Mouse (Mus musculus): Measurements from ENCODE around the gene Fkbp14. TPM values are rescaled to one million over a fixed set of nuclear protein-coding genes. Genes with fewer than 3 reads are reported as not detected.

Gene Fkbp14
- polyA plus RNA-seq, 1 experiment from 2014 or later, result 27.2 TPM

GRCm38 (mm10) chr6:54602891-54603290, 5.8 kb upstream of the Fkbp14 start:
- no peaks in the 10 kb centered on the region for H3K27me3 ChIP-seq (replicated peaks)
- H3K9ac ChIP-seq, result no peak overlapping the region
- 0 out of 2 replicates have a peak, but pooled peaks cover 2% of the 10 kb centered on the region for H3K36me3 ChIP-seq
- no peak overlapping the region for H3K4me2 ChIP-seq
- no peak overlapping the region for H3K27ac ChIP-seq (ENCODE audit: poor library complexity, severe bottlenecking)
- ATAC-seq (ENCODE audit: insufficient number of reproducible peaks, low FRiP score), result no peak
- H3K9me3 ChIP-seq (replicated peaks), result no peaks in the 10 kb centered on the region; the same call in 1 of the 2 replicates
- 0 out of 2 replicates have a peak, but pooled peaks cover 5% of the 10 kb centered on the region for H3K4me1 ChIP-seq (replicated peaks)
- WGBS, result 82% methylated on average over 2 of the region's 2 CpGs
- H3K4me3 ChIP-seq, result no peak overlapping the region

DNA sequence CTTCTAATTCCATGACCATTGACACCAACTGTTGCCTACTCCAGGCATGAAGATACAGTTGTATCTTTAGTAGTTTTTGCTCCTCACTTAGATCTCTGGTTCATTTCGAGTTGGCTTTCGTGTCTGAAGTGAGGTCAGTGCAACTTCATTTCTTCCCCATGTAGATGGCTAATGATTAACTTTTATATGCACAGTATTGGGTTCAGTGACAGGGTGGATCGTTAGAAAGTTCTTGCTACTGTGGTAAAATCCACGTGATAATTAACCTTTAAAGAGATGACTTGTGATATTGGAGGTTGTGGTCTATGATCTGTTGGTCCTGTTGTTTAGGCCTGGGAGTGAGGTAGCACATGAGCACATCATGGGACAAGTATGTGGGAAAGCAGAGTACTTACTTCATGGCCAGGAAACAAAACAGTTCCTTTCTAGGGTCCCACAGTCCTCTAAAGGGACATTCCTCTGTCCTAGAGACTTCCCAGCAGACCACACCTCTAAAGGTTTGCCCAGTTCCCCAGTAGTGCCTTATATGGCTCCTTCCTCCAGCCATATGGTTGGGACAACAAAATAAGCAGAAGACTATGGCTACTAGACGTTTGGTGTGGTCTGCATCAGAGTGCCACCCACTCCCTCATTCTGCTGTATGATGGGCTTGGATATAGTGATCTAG, 3.7 kb upstream of the Fkbp14 start:
- Histone ChIP-seq H3K27me3 (replicated peaks) (no peaks in the 10 kb centered on the region), H3K36me3 (0 out of 2 replicates have a peak, but pooled peaks cover 2% of the 10 kb centered on the region), H3K4me1 (replicated peaks) (peaks cover 20% of the 10 kb centered on the region), H3K4me3 (no peak overlapping the region), H3K4me2 (no peak overlapping the region), H3K9ac (no peak overlapping the region), H3K27ac (ENCODE audit: poor library complexity, severe bottlenecking) (no peak overlapping the region), H3K9me3 (replicated peaks) (no peaks in the 10 kb centered on the region; the same call in 1 of the 2 replicates)
- no peak for ATAC-seq (ENCODE audit: insufficient number of reproducible peaks, low FRiP score)
- 77% methylated on average over 5 of the region's 5 CpGs for WGBS

- H3K4me1 ChIP-seq (replicated peaks), result peaks cover 24% of the 10 kb centered on the region
- H3K9me3 ChIP-seq (replicated peaks), result no peaks in the 10 kb centered on the region
- WGBS, result 89% methylated on average over 3 of the region's 3 CpGs
- no peak overlapping the region for H3K9ac ChIP-seq
- H3K4me3 ChIP-seq, result no peak overlapping the region
- H3K27ac ChIP-seq (ENCODE audit: poor library complexity, severe bottlenecking), result no peak overlapping the region
- H3K4me2 ChIP-seq, result no peak overlapping the region
- no peak for ATAC-seq (ENCODE audit: insufficient number of reproducible peaks, low FRiP score)
- H3K36me3 ChIP-seq, result no peaks in the 10 kb centered on the region
- H3K27me3 ChIP-seq (replicated peaks), result no peaks in the 10 kb centered on the region
These were observed 603 bp upstream of the Fkbp14 start for GRCm38 (mm10) chr6:54597711-54598110.

GRCm38 (mm10) chr6:54595330-54595878, 1.7 kb downstream of the Fkbp14 start:
- WGBS, result 3% methylated on average over 47 of the region's 48 CpGs
- Histone ChIP-seq H3K4me3 (peak overlapping the region; percentile 83), H3K27ac (ENCODE audit: poor library complexity, severe bottlenecking) (peak overlapping the region; percentile 66), H3K27me3 (replicated peaks) (no peaks in the 10 kb centered on the region), H3K4me2 (peak overlapping the region; percentile 74), H3K9ac (peak overlapping the region; percentile 89), H3K36me3 (no peaks in the 10 kb centered on the region), H3K4me1 (replicated peaks) (peaks cover 32% of the 10 kb centered on the region), H3K9me3 (replicated peaks) (no peaks in the 10 kb centered on the region)
- peak; percentile 29; the same call in 1 of the 2 replicates for ATAC-seq (ENCODE audit: insufficient number of reproducible peaks, low FRiP score)

GRCm38 (mm10) chr6:54594469-54595329, 2.4 kb downstream of the Fkbp14 start, which contains the start of gene Plekha8:
Gene Plekha8 (plus strand): TSS chr6:54595111.
- Histone ChIP-seq H3K4me3 (peak within 1 kb of the TSS; percentile 83), H3K4me2 (peak within 1 kb of the TSS; percentile 74), H3K9ac (peak within 1 kb of the TSS; percentile 89), H3K27ac (ENCODE audit: poor library complexity, severe bottlenecking) (peak within 1 kb of the TSS; percentile 66), H3K4me1 (replicated peaks) (peaks cover 32% of the 10 kb centered on the region), H3K9me3 (replicated peaks) (no peaks in the 10 kb centered on the region), H3K36me3 (no peaks in the 10 kb centered on the region), H3K27me3 (replicated peaks) (no peaks in the 10 kb centered on the region)
- ATAC-seq (ENCODE audit: insufficient number of reproducible peaks, low FRiP score), result peak; percentile 93
- WGBS, result under 1% methylated on average over 46 of the region's 49 CpGs

- no peaks in the 10 kb centered on the region for H3K36me3 ChIP-seq
- peak overlapping the region; percentile 61 for H3K4me3 ChIP-seq
- WGBS, result 49% methylated on average over 8 of the region's 8 CpGs
- 0 out of 2 replicates have a peak overlapping the region, but pooled peaks have one; percentile 20 for H3K27ac ChIP-seq (ENCODE audit: poor library complexity, severe bottlenecking)
- H3K27me3 ChIP-seq (replicated peaks), result no peaks in the 10 kb centered on the region
- peaks cover 32% of the 10 kb centered on the region for H3K4me1 ChIP-seq (replicated peaks)
- H3K9me3 ChIP-seq (replicated peaks), result no peaks in the 10 kb centered on the region
- no peak for ATAC-seq (ENCODE audit: insufficient number of reproducible peaks, low FRiP score)
- no peak overlapping the region for H3K9ac ChIP-seq
- peak overlapping the region; percentile 66 for H3K4me2 ChIP-seq
These were observed 3.2 kb downstream of the Fkbp14 start for GRCm38 (mm10) chr6:54593766-54594468.

DNA sequence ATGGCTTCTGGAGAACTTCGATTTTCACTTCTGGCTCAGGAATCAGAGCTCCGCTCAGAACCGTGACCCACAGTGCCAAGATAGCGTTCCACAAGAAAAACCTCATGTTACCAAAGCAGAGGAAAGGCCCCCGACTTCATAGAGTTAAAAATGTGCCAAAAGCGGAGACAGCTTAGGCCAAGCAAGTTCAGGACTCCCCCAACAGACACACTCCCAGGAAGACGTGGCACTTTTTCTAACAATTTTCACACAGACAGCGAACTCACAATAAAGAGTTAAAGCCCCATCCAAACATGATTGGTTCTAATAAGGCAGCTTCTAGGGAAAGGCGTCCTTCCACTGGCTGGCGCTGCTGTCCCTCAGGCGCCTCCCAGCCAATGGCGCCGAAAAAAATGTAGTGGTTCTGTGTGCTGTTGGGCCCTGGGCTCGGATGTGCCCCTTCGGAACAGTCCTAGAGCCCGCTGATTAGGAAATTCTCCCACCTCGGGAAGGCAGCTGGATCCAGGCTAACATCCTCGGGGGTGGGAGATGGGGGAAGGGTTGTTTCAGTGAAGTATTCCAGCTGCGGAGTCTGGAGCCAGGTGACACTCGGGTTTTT, 4.1 kb downstream of the Fkbp14 start:
- peak overlapping the region; percentile 78 for H3K9ac ChIP-seq
- WGBS, result under 1% methylated on average over 20 of the region's 20 CpGs
- no peaks in the 10 kb centered on the region for H3K27me3 ChIP-seq (replicated peaks)
- H3K9me3 ChIP-seq (replicated peaks), result no peaks in the 10 kb centered on the region
- peak overlapping the region; percentile 66 for H3K4me2 ChIP-seq
- ATAC-seq (ENCODE audit: insufficient number of reproducible peaks, low FRiP score), result peak; percentile 82
- H3K4me1 ChIP-seq (replicated peaks), result peaks cover 32% of the 10 kb centered on the region
- no peaks in the 10 kb centered on the region for H3K36me3 ChIP-seq
- peak overlapping the region; percentile 20; the same call in 1 of the 2 replicates for H3K27ac ChIP-seq (ENCODE audit: poor library complexity, severe bottlenecking)
- H3K4me3 ChIP-seq, result peak overlapping the region; percentile 61

DNA sequence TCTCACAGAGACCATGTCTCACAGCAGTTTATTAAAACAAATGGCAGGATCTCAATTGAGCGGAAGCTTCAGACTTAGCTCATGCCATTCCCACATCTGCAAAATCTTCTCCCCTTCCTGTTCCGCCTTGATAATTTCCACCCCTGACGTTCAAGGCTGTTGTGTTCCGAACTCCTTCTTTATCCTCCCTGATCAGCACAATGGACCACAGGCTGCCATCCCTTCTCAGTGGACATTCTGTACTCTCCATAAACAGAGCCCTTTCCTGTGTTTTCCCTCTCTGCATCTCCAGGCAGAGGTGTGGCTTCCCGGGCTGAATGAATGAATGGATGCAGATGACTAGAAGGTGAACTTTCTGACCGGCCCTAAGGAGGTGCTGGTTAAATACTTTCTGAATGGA, 5.3 kb downstream of the Fkbp14 start:
- no peaks in the 10 kb centered on the region for H3K27me3 ChIP-seq (replicated peaks)
- peak overlapping the region; percentile 64 for H3K4me2 ChIP-seq
- H3K4me3 ChIP-seq, result peak overlapping the region; percentile 35
- peaks cover 27% of the 10 kb centered on the region for H3K4me1 ChIP-seq (replicated peaks)
- H3K9me3 ChIP-seq (replicated peaks), result no peaks in the 10 kb centered on the region
- H3K9ac ChIP-seq, result peak overlapping the region; percentile 55; the same call in 1 of the 2 replicates
- no peak overlapping the region for H3K27ac ChIP-seq (ENCODE audit: poor library complexity, severe bottlenecking)
- no peak for ATAC-seq (ENCODE audit: insufficient number of reproducible peaks, low FRiP score)
- H3K36me3 ChIP-seq, result no peaks in the 10 kb centered on the region
- 38% methylated on average over 6 of the region's 6 CpGs for WGBS

DNA sequence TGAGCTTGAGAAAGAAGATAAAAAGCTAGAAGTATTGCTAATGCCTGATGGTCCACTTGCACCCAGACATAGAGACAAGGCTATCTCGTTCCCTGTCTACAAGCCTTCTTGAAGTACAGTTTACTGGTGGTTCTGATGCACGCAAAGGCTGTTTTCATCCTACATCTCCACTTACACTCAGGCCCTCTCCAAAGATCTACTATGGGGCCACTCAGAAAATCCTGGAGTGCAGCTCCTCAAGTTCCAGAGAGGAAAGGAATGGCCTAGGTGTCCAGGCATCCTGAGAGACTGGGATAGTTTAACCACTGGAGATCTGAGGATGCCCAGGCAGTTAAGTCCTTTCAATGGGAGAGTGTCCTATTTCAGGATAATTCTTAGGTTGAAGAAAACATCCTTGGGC, 6.4 kb downstream of the Fkbp14 start:
- Histone ChIP-seq H3K9ac (no peak overlapping the region), H3K27me3 (replicated peaks) (no peaks in the 10 kb centered on the region), H3K27ac (ENCODE audit: poor library complexity, severe bottlenecking) (no peak overlapping the region), H3K9me3 (replicated peaks) (no peaks in the 10 kb centered on the region), H3K4me1 (replicated peaks) (peaks cover 17% of the 10 kb centered on the region), H3K4me3 (no peak overlapping the region), H3K4me2 (no peak overlapping the region), H3K36me3 (no peaks in the 10 kb centered on the region)
- no peak for ATAC-seq (ENCODE audit: insufficient number of reproducible peaks, low FRiP score)
- WGBS, result 84% methylated on average over 2 of the region's 2 CpGs

DNA sequence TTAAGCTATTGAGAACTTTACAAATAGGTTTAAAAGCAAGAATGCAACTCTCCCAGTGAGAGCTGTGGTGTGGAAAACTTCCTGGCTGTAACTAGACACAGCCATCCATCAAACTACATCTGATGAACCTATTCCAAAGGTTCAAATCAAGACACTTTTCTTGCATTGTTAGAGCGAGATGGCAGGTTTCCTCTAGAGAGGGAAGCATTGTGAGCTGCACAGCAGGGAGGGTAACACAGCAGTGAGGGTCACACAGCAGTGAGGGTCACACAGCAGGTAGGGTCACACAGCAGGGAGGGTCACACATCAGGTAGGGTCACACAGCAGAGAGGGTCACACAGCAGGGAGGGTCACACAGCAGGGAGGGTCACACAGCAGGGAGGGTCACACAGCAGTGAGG, 8.9 kb downstream of the Fkbp14 start:
- H3K4me1 ChIP-seq (replicated peaks), result peaks cover 13% of the 10 kb centered on the region
- no peak overlapping the region for H3K4me2 ChIP-seq
- 67% methylated on average over 1 of the region's 1 CpGs for WGBS
- no peaks in the 10 kb centered on the region for H3K9me3 ChIP-seq (replicated peaks)
- H3K27ac ChIP-seq (ENCODE audit: poor library complexity, severe bottlenecking), result no peak overlapping the region
- no peak overlapping the region for H3K9ac ChIP-seq
- H3K27me3 ChIP-seq (replicated peaks), result no peaks in the 10 kb centered on the region
- H3K36me3 ChIP-seq, result peaks cover 9% of the 10 kb centered on the region
- ATAC-seq (ENCODE audit: insufficient number of reproducible peaks, low FRiP score), result no peak
- no peak overlapping the region for H3K4me3 ChIP-seq

Measured in heart, embryonic 12.5 days (tissue).